Mouse (Mus musculus) lung, adult 2 months (tissue): ENCODE data around the gene Ndufa3.
A peak's percentile ranks its signal among the peaks of the same experiment; 100 is the strongest.

ENCODE experiments used
- CTCF ChIP-seq: fragments of 200-500 bp; IDR thresholded peaks from 2 replicates; pipeline ENCODE4 v1.5.1; 2011; ENCODE audit warnings: mild to moderate bottlenecking, low read length, control low read depth; ENCODE audit not compliant: insufficient read depth
- POLR2A ChIP-seq: fragments of 200-500 bp; IDR thresholded peaks from 2 replicates; pipeline ENCODE4 v1.6.1; 2011; ENCODE audit warnings: low read depth, mild to moderate bottlenecking, control low read depth, low read length, borderline replicate concordance; ENCODE audit errors: extremely low read depth

DNA sequence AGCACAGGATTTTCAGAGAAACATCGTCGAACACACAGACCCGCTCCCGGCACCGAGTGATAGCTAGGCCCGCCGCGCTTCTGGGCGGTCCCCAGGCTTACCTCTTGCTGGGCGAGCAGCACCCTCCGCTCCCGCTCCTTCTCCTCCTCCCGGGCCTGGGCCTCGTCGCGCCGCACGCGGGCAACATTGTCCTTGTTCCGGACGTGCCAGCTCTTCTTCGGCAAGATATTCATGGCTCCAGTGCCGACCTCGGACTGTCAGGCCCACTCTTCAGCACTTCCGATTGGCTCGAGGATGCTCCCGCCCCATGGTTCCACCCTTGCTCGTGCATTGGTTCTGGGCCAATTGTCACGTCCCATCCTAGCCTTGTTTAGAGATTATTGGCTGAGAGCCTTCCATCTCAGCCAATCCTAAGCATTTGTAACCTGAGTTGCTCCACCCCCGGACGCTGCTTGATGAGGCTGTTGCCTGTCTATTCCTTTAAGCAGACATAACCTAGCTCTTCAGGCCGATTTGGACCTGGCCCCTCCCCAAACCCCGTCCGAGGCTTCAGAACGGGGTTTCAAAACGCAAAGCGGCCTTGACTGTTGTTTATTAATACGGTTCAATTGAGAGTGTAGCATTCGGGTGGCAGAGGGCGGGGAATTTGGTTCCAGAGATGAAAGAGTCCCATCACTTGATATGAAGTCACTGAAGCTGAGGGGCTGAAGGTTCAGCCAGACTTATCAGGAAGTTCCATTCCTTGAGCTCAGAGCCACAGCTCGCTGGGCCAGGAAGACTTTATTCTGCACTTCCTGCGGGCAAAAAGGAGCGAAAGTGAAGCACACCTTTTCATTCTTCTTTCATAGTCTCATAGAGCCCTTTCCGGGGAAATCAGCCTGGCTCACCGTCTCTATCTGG, 48.3 kb downstream of the Ndufa3 start, which contains the start of gene Leng1:
- peak; percentile 97; the same call in 1 of the 2 replicates for TF ChIP-seq POLR2A
- no peak for TF ChIP-seq CTCF
